Mouse (Mus musculus) hindbrain, embryonic 12.5 days (tissue): Measurements from ENCODE around the gene Calm3. TPM values are rescaled to one million over a fixed set of nuclear protein-coding genes. Genes with fewer than 3 reads are reported as not detected.

ENCODE experiments used
- ATAC-seq: fragments of 200-750 bp; cut with Nextera tagmentation; 2 replicates; pipeline ENCODE4 v1.8.0; 2017; ENCODE audit warnings: moderate TSS enrichment; ENCODE audit not compliant: low FRiP score
- H3K27ac ChIP-seq: fragments of 300-500 bp; sonication (generic); 2 replicates; pipeline ENCODE4 v1.5.1; 2016; ENCODE audit warnings: mild to moderate bottlenecking
- H3K27me3 ChIP-seq: fragments of 300-500 bp; sonication (generic); 2 replicates; pipeline ENCODE4 v1.6.1; 2016; ENCODE audit warnings: mild to moderate bottlenecking
- H3K36me3 ChIP-seq: fragments of 300-500 bp; sonication (generic); 2 replicates; pipeline ENCODE4 v1.6.1; 2016; ENCODE audit warnings: mild to moderate bottlenecking
- H3K4me1 ChIP-seq: fragments of 300-500 bp; sonication (generic); 2 replicates; pipeline ENCODE4 v1.6.1; 2016
- H3K4me2 ChIP-seq: fragments of 300-500 bp; sonication (generic); replicated peaks from 2 replicates; pipeline ENCODE4 v1.6.1; 2016; ENCODE audit warnings: mild to moderate bottlenecking
- H3K4me3 ChIP-seq: fragments of 300-500 bp; sonication (generic); 2 replicates; pipeline ENCODE4 v1.5.1; 2016; ENCODE audit warnings: mild to moderate bottlenecking
- H3K9ac ChIP-seq: fragments of 300-500 bp; sonication (generic); 2 replicates; pipeline ENCODE4 v1.6.1; 2016; ENCODE audit warnings: mild to moderate bottlenecking, moderate library complexity
- H3K9me3 ChIP-seq: fragments of 300-500 bp; sonication (generic); replicated peaks from 2 replicates; pipeline ENCODE4 v1.6.1; 2016; ENCODE audit warnings: mild to moderate bottlenecking
- WGBS: fragments of 180-500 bp; shearing (Covaris S2); methylation state at CpG from one replicate; pipeline ENCODE4 v1.1.7; 2016; 5-methylcytosine and 5-hydroxymethylcytosine counted together
- polyA plus RNA-seq: library from polyadenylated mRNA; unstranded; fragments of >200 nt; fragmentation: Nextera tagmentation; extraction: Ambion mirVana; gene quantifications from 2 replicates; pipeline ENCODE4 v1.2.1, GENCODE M21; 2016

Gene Calm3
- polyA plus RNA-seq, 1 experiment from 2014 or later = 210 TPM

DNA sequence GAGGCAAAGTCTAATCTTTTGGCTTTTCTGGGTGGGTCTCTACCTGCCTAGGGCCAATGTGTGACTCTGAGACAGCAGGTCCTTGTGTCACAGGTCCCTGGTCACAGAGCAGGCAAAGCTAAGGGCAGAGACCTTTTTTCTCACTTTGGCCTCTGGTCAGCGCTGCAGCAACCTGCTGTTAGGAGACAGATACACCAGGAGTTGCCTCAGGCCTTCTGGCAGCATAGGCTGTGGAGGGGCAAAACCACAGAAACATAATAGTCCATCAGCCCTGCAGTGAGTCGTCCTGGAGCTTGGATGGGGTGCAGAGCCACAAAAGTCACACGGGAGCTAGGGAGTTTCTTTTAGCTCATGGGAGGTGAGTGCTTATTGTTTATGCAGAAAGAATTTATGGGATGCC, 5.2 kb downstream of the Calm3 start:
- H3K27ac ChIP-seq = 0 out of 2 replicates have a peak overlapping the region, but pooled peaks have one; percentile 4
- 77% methylated on average over 3 of the region's 3 CpGs for WGBS
- H3K9ac ChIP-seq = 0 out of 2 replicates have a peak overlapping the region, but pooled peaks have one; percentile 5
- peaks cover 61% of the 10 kb centered on the region for H3K36me3 ChIP-seq
- ATAC-seq = no peak
- H3K27me3 ChIP-seq = no peaks in the 10 kb centered on the region
- no peaks in the 10 kb centered on the region for H3K9me3 ChIP-seq
- no peak overlapping the region for H3K4me3 ChIP-seq
- H3K4me2 ChIP-seq = no peak overlapping the region
- peaks cover 63% of the 10 kb centered on the region for H3K4me1 ChIP-seq

DNA sequence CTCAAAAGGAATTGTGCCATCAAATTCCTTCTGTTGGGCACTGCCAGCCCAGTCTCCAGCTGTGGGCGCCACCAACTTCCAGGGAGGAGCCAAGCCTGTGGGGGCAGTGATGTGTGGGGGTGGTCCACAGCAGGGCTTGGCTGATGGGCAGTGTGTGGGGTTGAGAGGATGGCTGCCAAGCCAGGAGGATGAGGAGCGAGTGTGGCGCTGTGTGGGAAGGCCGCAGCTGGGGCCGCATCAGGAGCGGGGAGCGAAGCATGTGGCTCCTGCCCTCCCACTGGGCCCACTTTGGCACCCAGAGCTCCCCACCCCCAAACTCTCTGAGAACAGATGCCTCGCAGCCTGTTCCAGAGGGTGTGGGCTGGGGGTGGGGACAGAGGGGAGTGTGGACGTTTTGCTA, 5.9 kb downstream of the Calm3 start:
- no peaks in the 10 kb centered on the region for H3K27me3 ChIP-seq
- H3K9ac ChIP-seq = peak overlapping the region; percentile 18; the same call in 1 of the 2 replicates
- H3K4me1 ChIP-seq = peaks cover 62% of the 10 kb centered on the region
- H3K27ac ChIP-seq = 0 out of 2 replicates have a peak overlapping the region, but pooled peaks have one; percentile 4
- no peaks in the 10 kb centered on the region for H3K9me3 ChIP-seq
- no peak overlapping the region for H3K4me3 ChIP-seq
- ATAC-seq = no peak
- no peak overlapping the region for H3K4me2 ChIP-seq
- 75% methylated on average over 9 of the region's 9 CpGs for WGBS
- H3K36me3 ChIP-seq = peaks cover 61% of the 10 kb centered on the region

- peaks cover 59% of the 10 kb centered on the region for H3K4me1 ChIP-seq
- H3K36me3 ChIP-seq = peaks cover 61% of the 10 kb centered on the region
- no peak for ATAC-seq
- WGBS = 58% methylated on average over 11 of the region's 11 CpGs
- no peak overlapping the region for H3K9ac ChIP-seq
- H3K9me3 ChIP-seq = no peaks in the 10 kb centered on the region
- no peak overlapping the region for H3K4me3 ChIP-seq
- 0 out of 2 replicates have a peak overlapping the region, but pooled peaks have one; percentile 4 for H3K27ac ChIP-seq
- H3K4me2 ChIP-seq = no peak overlapping the region
- H3K27me3 ChIP-seq = no peaks in the 10 kb centered on the region
These were observed 6.5 kb downstream of the Calm3 start for GRCm38 (mm10) chr7:16917447-16917846.

DNA sequence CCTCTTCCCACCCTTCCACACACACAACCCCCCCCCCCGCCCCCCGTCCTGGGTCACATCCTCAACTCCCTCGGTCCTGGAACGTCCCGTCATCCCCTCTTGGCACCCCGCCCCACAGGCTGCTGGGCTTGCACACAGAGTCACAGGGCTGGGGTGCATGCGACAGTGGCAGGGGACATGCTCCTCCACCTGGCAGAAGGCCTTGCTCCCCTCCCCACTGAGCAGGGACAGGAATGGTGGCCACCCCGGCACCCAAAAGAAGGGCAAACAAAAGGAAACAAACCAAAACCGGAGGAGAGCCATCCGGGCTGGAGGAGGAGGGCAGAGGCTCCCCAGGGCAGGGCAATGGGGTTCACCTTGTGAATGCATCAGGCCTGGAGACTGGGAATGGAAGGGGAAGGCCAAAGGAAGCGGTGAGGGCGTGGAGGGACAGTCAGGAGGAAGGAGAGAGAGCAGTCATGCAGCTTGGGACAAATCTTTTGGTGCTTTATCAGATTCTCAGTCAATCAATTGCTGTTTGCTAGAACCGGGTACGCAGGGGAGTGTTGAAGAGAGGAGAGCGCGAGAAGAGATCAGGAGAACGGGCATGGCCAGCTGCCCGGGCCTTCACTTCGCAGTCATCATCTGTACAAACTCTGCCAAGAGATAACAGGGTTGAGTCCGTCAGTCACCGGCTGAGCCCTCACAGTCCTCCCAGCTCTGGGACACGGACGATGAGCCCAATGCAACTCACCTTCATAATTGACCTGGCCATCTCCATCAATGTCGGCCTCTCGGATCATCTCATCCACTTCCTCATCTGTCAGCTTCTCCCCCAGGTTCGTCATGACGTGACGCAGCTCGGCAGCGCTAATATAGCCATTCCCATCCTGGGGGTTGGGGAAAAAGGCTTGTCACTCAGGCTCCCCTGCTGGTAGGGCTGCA, 7.3 kb downstream of the Calm3 start:
- Histone ChIP-seq H3K27me3 (no peaks in the 10 kb centered on the region), H3K4me1 (peaks cover 55% of the 10 kb centered on the region), H3K4me3 (no peak overlapping the region), H3K4me2 (no peak overlapping the region), H3K9me3 (no peaks in the 10 kb centered on the region), H3K9ac (no peak overlapping the region), H3K36me3 (peaks cover 61% of the 10 kb centered on the region), H3K27ac (0 out of 2 replicates have a peak overlapping the region, but pooled peaks have one; percentile 8)
- no peak for ATAC-seq
- WGBS = 79% methylated on average over 30 of the region's 30 CpGs

- no peak overlapping the region for H3K4me2 ChIP-seq
- WGBS = 87% methylated on average over 32 of the region's 32 CpGs
- ATAC-seq = no peak
- H3K27ac ChIP-seq = 0 out of 2 replicates have a peak overlapping the region, but pooled peaks have one; percentile 12
- no peaks in the 10 kb centered on the region for H3K9me3 ChIP-seq
- H3K4me1 ChIP-seq = peaks cover 46% of the 10 kb centered on the region
- no peak overlapping the region for H3K9ac ChIP-seq
- H3K36me3 ChIP-seq = peaks cover 61% of the 10 kb centered on the region
- no peak overlapping the region for H3K4me3 ChIP-seq
- H3K27me3 ChIP-seq = no peaks in the 10 kb centered on the region
These were observed 8.2 kb downstream of the Calm3 start for GRCm38 (mm10) chr7:16915461-16916340.

GRCm38 (mm10) chr7:16914453-16915343, 9.2 kb downstream of the Calm3 start:
- Histone ChIP-seq H3K4me2 (no peak overlapping the region), H3K4me1 (peaks cover 37% of the 10 kb centered on the region), H3K9ac (no peak overlapping the region; the same call in 1 of the 2 replicates), H3K4me3 (no peak overlapping the region; the same call in 1 of the 2 replicates), H3K27me3 (0 out of 2 replicates have a peak, but pooled peaks cover under 1% of the 10 kb centered on the region), H3K36me3 (peaks cover 59% of the 10 kb centered on the region), H3K27ac (no peak overlapping the region), H3K9me3 (no peaks in the 10 kb centered on the region)
- 86% methylated on average over 18 of the region's 18 CpGs for WGBS
- ATAC-seq = 0 out of 2 replicates have a peak, but pooled peaks have one; percentile 3

GRCm38 (mm10) chr7:16913806-16914452, 10.0 kb downstream of the Calm3 start:
- Histone ChIP-seq H3K4me1 (peaks cover 37% of the 10 kb centered on the region), H3K4me2 (no peak overlapping the region), H3K9me3 (no peaks in the 10 kb centered on the region), H3K36me3 (peaks cover 51% of the 10 kb centered on the region), H3K27ac (no peak overlapping the region), H3K9ac (no peak overlapping the region), H3K27me3 (peaks cover 4% of the 10 kb centered on the region; the same call in 1 of the 2 replicates), H3K4me3 (no peak overlapping the region)
- WGBS = 40% methylated on average over 10 of the region's 10 CpGs
- peak; percentile 49 for ATAC-seq

- Histone ChIP-seq H3K27ac (no peak overlapping the region), H3K4me1 (peaks cover 31% of the 10 kb centered on the region), H3K27me3 (peaks cover 10% of the 10 kb centered on the region; the same call in 1 of the 2 replicates), H3K4me2 (no peak overlapping the region), H3K36me3 (peaks cover 36% of the 10 kb centered on the region), H3K9me3 (no peaks in the 10 kb centered on the region), H3K9ac (no peak overlapping the region), H3K4me3 (no peak overlapping the region)
- ATAC-seq = no peak
- 56% methylated on average over 6 of the region's 6 CpGs for WGBS
These were observed 11.6 kb downstream of the Calm3 start for GRCm38 (mm10) chr7:16912360-16912759.

DNA sequence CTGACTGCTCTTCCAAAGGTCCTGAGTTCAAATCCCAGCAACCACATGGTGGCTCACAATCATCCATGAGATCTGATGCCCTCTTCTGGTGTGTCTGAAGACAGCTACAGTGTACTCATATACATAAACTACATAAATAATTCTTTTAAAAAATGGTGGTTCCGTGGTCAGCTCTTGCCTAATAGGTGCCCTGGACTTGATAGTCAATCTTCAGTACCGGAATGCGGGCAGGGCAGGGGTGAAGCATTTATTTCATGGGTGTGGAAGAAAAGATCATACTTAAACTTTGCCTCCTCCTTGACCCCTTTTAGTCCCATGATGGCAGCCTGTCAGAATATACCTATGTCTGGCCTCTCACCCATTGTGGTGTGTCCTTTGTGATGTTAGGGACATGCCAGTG, 12.0 kb downstream of the Calm3 start:
- H3K4me3 ChIP-seq = no peak overlapping the region
- H3K36me3 ChIP-seq = peaks cover 31% of the 10 kb centered on the region
- no peak overlapping the region for H3K9ac ChIP-seq
- H3K9me3 ChIP-seq = no peaks in the 10 kb centered on the region
- H3K4me1 ChIP-seq = peaks cover 29% of the 10 kb centered on the region
- peaks cover 10% of the 10 kb centered on the region; the same call in 1 of the 2 replicates for H3K27me3 ChIP-seq
- 91% methylated on average over 3 of the region's 3 CpGs for WGBS
- H3K27ac ChIP-seq = no peak overlapping the region
- no peak for ATAC-seq
- no peak overlapping the region for H3K4me2 ChIP-seq

DNA sequence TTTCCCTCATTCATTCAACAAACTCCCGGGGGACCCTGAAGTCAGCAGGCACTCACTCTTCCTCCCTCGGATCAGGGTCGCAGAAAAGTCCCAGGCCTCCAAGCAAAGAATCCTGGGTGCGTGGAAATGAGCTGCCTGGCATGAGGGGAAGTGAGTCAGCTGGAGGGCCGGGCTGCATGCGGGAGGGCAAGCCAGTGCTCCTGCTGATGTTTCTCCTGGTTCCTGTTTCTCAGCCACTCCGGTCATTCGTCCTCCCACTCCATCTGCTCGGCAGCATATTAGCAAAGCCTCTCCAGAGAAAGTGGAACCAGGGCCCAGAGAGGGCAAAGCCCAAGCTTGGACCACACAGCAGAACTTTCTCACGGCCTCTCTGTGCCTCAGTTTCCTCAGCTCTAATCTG, 14.0 kb downstream of the Calm3 start:
- Histone ChIP-seq H3K9me3 (no peaks in the 10 kb centered on the region), H3K4me2 (no peak overlapping the region), H3K9ac (no peak overlapping the region), H3K4me1 (peaks cover 44% of the 10 kb centered on the region), H3K27me3 (peaks cover 10% of the 10 kb centered on the region; the same call in 1 of the 2 replicates), H3K36me3 (peaks cover 12% of the 10 kb centered on the region), H3K4me3 (no peak overlapping the region), H3K27ac (no peak overlapping the region)
- no peak for ATAC-seq
- 50% methylated on average over 10 of the region's 10 CpGs for WGBS

DNA sequence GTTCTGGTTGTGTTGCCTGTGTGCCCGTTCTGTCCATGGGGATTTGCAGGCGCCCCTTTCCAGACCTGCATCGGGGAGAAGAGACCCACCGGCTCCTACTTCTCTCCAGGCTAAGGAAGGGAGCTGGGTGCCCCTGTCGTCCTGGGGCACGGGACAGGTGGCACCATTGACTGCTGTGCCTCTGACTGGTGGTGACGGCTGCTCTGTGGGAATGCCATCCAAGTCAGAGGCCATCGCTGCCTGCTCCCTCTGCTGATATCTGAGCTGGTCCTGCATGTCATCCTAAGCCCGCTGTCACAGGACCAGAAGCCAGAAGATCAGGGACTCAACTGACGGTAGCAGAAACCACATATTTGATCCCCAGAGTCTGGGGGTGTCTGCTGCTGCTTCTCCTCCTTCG, 15.1 kb downstream of the Calm3 start:
- Histone ChIP-seq H3K4me2 (no peak overlapping the region), H3K27ac (no peak overlapping the region), H3K4me1 (peaks cover 49% of the 10 kb centered on the region), H3K9ac (peak overlapping the region; percentile 41; the same call in 1 of the 2 replicates), H3K4me3 (no peak overlapping the region), H3K27me3 (peaks cover 10% of the 10 kb centered on the region; the same call in 1 of the 2 replicates), H3K36me3 (peaks cover 2% of the 10 kb centered on the region; the same call in 1 of the 2 replicates), H3K9me3 (no peaks in the 10 kb centered on the region)
- ATAC-seq = no peak
- 62% methylated on average over 11 of the region's 11 CpGs for WGBS
